Mouse (Mus musculus): ENCODE results near the gene Pfn1. TPM values are rescaled to one million over a fixed set of nuclear protein-coding genes. Genes with fewer than 3 reads are reported as not detected.

The Pfn1 gene
- polyA plus RNA-seq, 1 experiment from 2014 or later = 578 TPM

GRCm38 (mm10) chr11:70621972-70622814, 32.3 kb downstream of the Pfn1 start:
- no peak overlapping the region for H3K9ac ChIP-seq (replicated peaks; ENCODE audit: low read depth, low read length)

GRCm38 (mm10) chr11:70619101-70619500, 35.3 kb downstream of the Pfn1 start, which contains the start of gene Chrne:
Chrne (minus strand) TSS chr11:70619216.
- H3K4me1 ChIP-seq (ENCODE audit: control insufficient read depth, insufficient read depth, low read length) = 0 out of 2 replicates have a peak, but pooled peaks cover 5% of the 10 kb centered on the region
- H3K27me3 ChIP-seq (ENCODE audit: control insufficient read depth, insufficient read depth, low read length) = no peaks in the 10 kb centered on the region
- H3K9ac ChIP-seq (replicated peaks; ENCODE audit: low read depth, low read length) = no peak within 1 kb of the TSS
- 46% methylated on average over 1 of the region's 1 CpGs for WGBS
- H3K36me3 ChIP-seq (ENCODE audit: control insufficient read depth, insufficient read depth, low read length) = no peaks in the 10 kb centered on the region
- H3K4me2 ChIP-seq (ENCODE audit: low read depth, low read length) = no peak within 1 kb of the TSS
- no peak within 1 kb of the TSS for H3K27ac ChIP-seq (ENCODE audit: low read depth, low read length)
- H3K9me3 ChIP-seq (ENCODE audit: control insufficient read depth, low read length) = no peaks in the 10 kb centered on the region
- no peak within 1 kb of the TSS for H3K4me3 ChIP-seq (ENCODE audit: low read depth, low read length)
- no peak for ATAC-seq (ENCODE audit: low read depth)

More at GRCm38 (mm10) chr11:70621972-70622814, 32.3 kb downstream of the Pfn1 start:
- WGBS = 47% methylated on average over 7 of the region's 7 CpGs
- Histone ChIP-seq H3K9me3 (ENCODE audit: control insufficient read depth, low read length) (no peaks in the 10 kb centered on the region), H3K4me1 (ENCODE audit: control insufficient read depth, insufficient read depth, low read length) (no peaks in the 10 kb centered on the region), H3K4me3 (ENCODE audit: low read depth, low read length) (no peak overlapping the region), H3K27me3 (ENCODE audit: control insufficient read depth, insufficient read depth, low read length) (no peaks in the 10 kb centered on the region), H3K36me3 (ENCODE audit: control insufficient read depth, insufficient read depth, low read length) (no peaks in the 10 kb centered on the region), H3K27ac (ENCODE audit: low read depth, low read length) (no peak overlapping the region), H3K4me2 (ENCODE audit: low read depth, low read length) (no peak overlapping the region)
- no peak for ATAC-seq (ENCODE audit: low read depth)

- 0 out of 2 replicates have a peak, but pooled peaks cover 5% of the 10 kb centered on the region for H3K4me1 ChIP-seq (ENCODE audit: control insufficient read depth, insufficient read depth, low read length)
- H3K9ac ChIP-seq (replicated peaks; ENCODE audit: low read depth, low read length) = peak within 1 kb of the TSS; percentile 18; the same call in 1 of the 2 replicates
- H3K9me3 ChIP-seq (ENCODE audit: control insufficient read depth, low read length) = no peaks in the 10 kb centered on the region
- H3K27me3 ChIP-seq (ENCODE audit: control insufficient read depth, insufficient read depth, low read length) = no peaks in the 10 kb centered on the region
- no peak within 1 kb of the TSS for H3K27ac ChIP-seq (ENCODE audit: low read depth, low read length)
- H3K4me2 ChIP-seq (ENCODE audit: low read depth, low read length) = peak within 1 kb of the TSS; percentile 35
- no peak for ATAC-seq (ENCODE audit: low read depth)
- 14% methylated on average over 21 of the region's 21 CpGs for WGBS
- no peak within 1 kb of the TSS for H3K4me3 ChIP-seq (ENCODE audit: low read depth, low read length)
- peaks cover 20% of the 10 kb centered on the region for H3K36me3 ChIP-seq (ENCODE audit: control insufficient read depth, insufficient read depth, low read length)
Measured at GRCm38 (mm10) chr11:70615516-70616093, 38.8 kb downstream of the Pfn1 start, which contains the start of gene 4930544D05Rik. 4930544D05Rik (plus strand) TSS chr11:70615848.

- peak; percentile 68; the same call in 1 of the 2 replicates for ATAC-seq (ENCODE audit: low read depth)
- Histone ChIP-seq H3K4me2 (ENCODE audit: low read depth, low read length) (peak overlapping the region; percentile 35), H3K27me3 (ENCODE audit: control insufficient read depth, insufficient read depth, low read length) (no peaks in the 10 kb centered on the region), H3K4me1 (ENCODE audit: control insufficient read depth, insufficient read depth, low read length) (0 out of 2 replicates have a peak, but pooled peaks cover 5% of the 10 kb centered on the region), H3K9me3 (ENCODE audit: control insufficient read depth, low read length) (no peaks in the 10 kb centered on the region), H3K4me3 (ENCODE audit: low read depth, low read length) (no peak overlapping the region), H3K27ac (ENCODE audit: low read depth, low read length) (no peak overlapping the region), H3K9ac (replicated peaks; ENCODE audit: low read depth, low read length) (peak overlapping the region; percentile 18; the same call in 1 of the 2 replicates), H3K36me3 (ENCODE audit: control insufficient read depth, insufficient read depth, low read length) (peaks cover 25% of the 10 kb centered on the region)
- 2% methylated on average over 17 of the region's 17 CpGs for WGBS
Measured at GRCm38 (mm10) chr11:70615074-70615473, 39.4 kb downstream of the Pfn1 start.

GRCm38 (mm10) chr11:70612505-70612904, 41.9 kb downstream of the Pfn1 start:
- H3K9ac ChIP-seq (replicated peaks; ENCODE audit: low read depth, low read length) = no peak overlapping the region
- H3K4me3 ChIP-seq (ENCODE audit: low read depth, low read length) = no peak overlapping the region
- 0 out of 2 replicates have a peak, but pooled peaks cover 5% of the 10 kb centered on the region for H3K4me1 ChIP-seq (ENCODE audit: control insufficient read depth, insufficient read depth, low read length)
- H3K9me3 ChIP-seq (ENCODE audit: control insufficient read depth, low read length) = no peaks in the 10 kb centered on the region
- no peaks in the 10 kb centered on the region for H3K27me3 ChIP-seq (ENCODE audit: control insufficient read depth, insufficient read depth, low read length)
- no peak for ATAC-seq (ENCODE audit: low read depth)
- H3K27ac ChIP-seq (ENCODE audit: low read depth, low read length) = no peak overlapping the region
- H3K4me2 ChIP-seq (ENCODE audit: low read depth, low read length) = no peak overlapping the region
- WGBS = 75% methylated on average over 7 of the region's 7 CpGs
- H3K36me3 ChIP-seq (ENCODE audit: control insufficient read depth, insufficient read depth, low read length) = peaks cover 41% of the 10 kb centered on the region

GRCm38 (mm10) chr11:70610752-70611151, 43.7 kb downstream of the Pfn1 start:
- 94% methylated on average over 4 of the region's 4 CpGs for WGBS
- no peak overlapping the region for H3K9ac ChIP-seq (replicated peaks; ENCODE audit: low read depth, low read length)
- H3K4me2 ChIP-seq (ENCODE audit: low read depth, low read length) = no peak overlapping the region
- no peak for ATAC-seq (ENCODE audit: low read depth)
- no peak overlapping the region for H3K4me3 ChIP-seq (ENCODE audit: low read depth, low read length)
- peaks cover 49% of the 10 kb centered on the region for H3K36me3 ChIP-seq (ENCODE audit: control insufficient read depth, insufficient read depth, low read length)
- no peak overlapping the region for H3K27ac ChIP-seq (ENCODE audit: low read depth, low read length)
- no peaks in the 10 kb centered on the region for H3K27me3 ChIP-seq (ENCODE audit: control insufficient read depth, insufficient read depth, low read length)
- H3K4me1 ChIP-seq (ENCODE audit: control insufficient read depth, insufficient read depth, low read length) = 0 out of 2 replicates have a peak, but pooled peaks cover 5% of the 10 kb centered on the region
- H3K9me3 ChIP-seq (ENCODE audit: control insufficient read depth, low read length) = no peaks in the 10 kb centered on the region

GRCm38 (mm10) chr11:70608381-70609066, 45.9 kb downstream of the Pfn1 start:
- no peak overlapping the region for H3K4me2 ChIP-seq (ENCODE audit: low read depth, low read length)
- H3K27me3 ChIP-seq (ENCODE audit: control insufficient read depth, insufficient read depth, low read length) = no peaks in the 10 kb centered on the region
- ATAC-seq (ENCODE audit: low read depth) = no peak
- peaks cover 52% of the 10 kb centered on the region for H3K36me3 ChIP-seq (ENCODE audit: control insufficient read depth, insufficient read depth, low read length)
- no peaks in the 10 kb centered on the region for H3K9me3 ChIP-seq (ENCODE audit: control insufficient read depth, low read length)
- H3K4me3 ChIP-seq (ENCODE audit: low read depth, low read length) = no peak overlapping the region
- no peaks in the 10 kb centered on the region for H3K4me1 ChIP-seq (ENCODE audit: control insufficient read depth, insufficient read depth, low read length)
- H3K9ac ChIP-seq (replicated peaks; ENCODE audit: low read depth, low read length) = no peak overlapping the region
- 92% methylated on average over 26 of the region's 26 CpGs for WGBS
- no peak overlapping the region for H3K27ac ChIP-seq (ENCODE audit: low read depth, low read length)

GRCm38 (mm10) chr11:70607611-70608010, 46.8 kb downstream of the Pfn1 start:
- no peaks in the 10 kb centered on the region for H3K9me3 ChIP-seq (ENCODE audit: control insufficient read depth, low read length)
- 94% methylated on average over 9 of the region's 9 CpGs for WGBS
- no peak overlapping the region for H3K4me2 ChIP-seq (ENCODE audit: low read depth, low read length)
- H3K4me3 ChIP-seq (ENCODE audit: low read depth, low read length) = no peak overlapping the region
- no peak for ATAC-seq (ENCODE audit: low read depth)
- H3K27me3 ChIP-seq (ENCODE audit: control insufficient read depth, insufficient read depth, low read length) = no peaks in the 10 kb centered on the region
- H3K4me1 ChIP-seq (ENCODE audit: control insufficient read depth, insufficient read depth, low read length) = no peaks in the 10 kb centered on the region
- no peak overlapping the region for H3K27ac ChIP-seq (ENCODE audit: low read depth, low read length)
- peaks cover 43% of the 10 kb centered on the region for H3K36me3 ChIP-seq (ENCODE audit: control insufficient read depth, insufficient read depth, low read length)
- no peak overlapping the region for H3K9ac ChIP-seq (replicated peaks; ENCODE audit: low read depth, low read length)
